Mouse (Mus musculus) macrophage (primary cell): Measurements from ENCODE around the gene Cep41. TPM values are rescaled to one million over a fixed set of nuclear protein-coding genes. Genes with fewer than 3 reads are reported as not detected.

Source experiments
- H3K27ac ChIP-seq: fragments of 350-480 bp; formaldehyde crosslinking; 2 replicates; pipeline ENCODE4 v1.9.0; 2021
- H3K36me3 ChIP-seq: fragments of 350-480 bp; formaldehyde crosslinking; 2 replicates; pipeline ENCODE4 v1.9.0; 2021; ENCODE audit errors: inconsistent target
- H3K4me3 ChIP-seq: fragments of 350-480 bp; formaldehyde crosslinking; 2 replicates; pipeline ENCODE4 v1.9.0; 2021; ENCODE audit errors: inconsistent target
- H3K79me2 ChIP-seq: fragments of 350-480 bp; formaldehyde crosslinking; 2 replicates; pipeline ENCODE4 v1.9.0; 2021; ENCODE audit errors: inconsistent target
- WGBS: methylation state at CpG from one replicate; pipeline ENCODE4 v1.1.7; 2026; ENCODE audit warnings: inconsistent platforms; ENCODE audit not compliant: missing documents; 5-methylcytosine and 5-hydroxymethylcytosine counted together
- polyA plus RNA-seq: library from polyadenylated mRNA; stranded (reverse); fragments of 250-400 nt; gene quantifications from 3 replicates; pipeline ENCODE4 v1.2.4, GENCODE M21; 2018; ENCODE audit warnings: inconsistent platforms
- total RNA-seq, 78 experiments: library from RNA; depleted of rRNA; stranded (reverse); fragments of 250-400 nt; gene quantifications; 1 replicate in 9 of 78; 2 replicates in 24 of 78; 3 replicates in 43 of 78; 4 replicates in 2 of 78; pipeline ENCODE4 v1.2.4; 2018; ENCODE audit warnings: inconsistent platforms in 56 of 78

The Cep41 gene
- 10 to 100 TPM in 3 of 26 experiments, 1 to 10 TPM in 21, under 1 TPM in 2; 0.66 to 17.4 (median 6.1) TPM for total RNA-seq (2018; cell fraction: chromatin; rRNA removed)
- 1 to 10 TPM; 2.9 to 5.6 (median 4.0) TPM for total RNA-seq (2018; cell fraction: cytosol; rRNA removed)
- total RNA-seq (2018; cell fraction: nucleus; rRNA removed), result 10 to 100 TPM in 2 of 26 experiments, 1 to 10 TPM in 24; 1.1 to 16.0 (median 3.7) TPM
- polyA plus RNA-seq, result 2.8 to 11.5 TPM (median 5.8 TPM) in 3 replicates

GRCm38 (mm10) chr6:30693350-30693991 lies at the start of gene Cep41:
Cep41 (minus strand) TSS chr6:30693749.
- 1% methylated on average over 41 of the region's 52 CpGs for WGBS
- Histone ChIP-seq H3K36me3 (no peaks in the 10 kb centered on the region), H3K27ac (peak within 1 kb of the TSS; percentile 57), H3K4me3 (peak within 1 kb of the TSS; percentile 39), H3K79me2 (no peaks in the 10 kb centered on the region)

GRCm38 (mm10) chr6:30739177-30739747 lies 45.7 kb upstream of the Cep41 start:
- no peak overlapping the region for H3K4me3 ChIP-seq
- 54% methylated on average over 10 of the region's 10 CpGs for WGBS
- H3K79me2 ChIP-seq, result no peaks in the 10 kb centered on the region
- no peak overlapping the region for H3K27ac ChIP-seq
- peaks cover 8% of the 10 kb centered on the region; the same call in 1 of the 2 replicates for H3K36me3 ChIP-seq

GRCm38 (mm10) chr6:30738464-30739006 lies 45.0 kb upstream of the Cep41 start:
- Histone ChIP-seq H3K36me3 (peaks cover 1% of the 10 kb centered on the region; the same call in 1 of the 2 replicates), H3K79me2 (no peaks in the 10 kb centered on the region), H3K27ac (no peak overlapping the region), H3K4me3 (no peak overlapping the region)
- 50% methylated on average over 20 of the region's 20 CpGs for WGBS

- 35% methylated on average over 65 of the region's 66 CpGs for WGBS
- Histone ChIP-seq H3K79me2 (no peaks in the 10 kb centered on the region), H3K27ac (no peak overlapping the region), H3K4me3 (no peak overlapping the region), H3K36me3 (no peaks in the 10 kb centered on the region)
Observed at GRCm38 (mm10) chr6:30737548-30738463, 44.3 kb upstream of the Cep41 start.

- Histone ChIP-seq H3K4me3 (no peak overlapping the region), H3K79me2 (no peaks in the 10 kb centered on the region), H3K36me3 (no peaks in the 10 kb centered on the region), H3K27ac (no peak overlapping the region)
- 49% methylated on average over 29 of the region's 29 CpGs for WGBS
Observed at GRCm38 (mm10) chr6:30736864-30737547, 43.5 kb upstream of the Cep41 start.

GRCm38 (mm10) chr6:30736372-30736762 lies 42.8 kb upstream of the Cep41 start:
- Histone ChIP-seq H3K27ac (no peak overlapping the region), H3K79me2 (no peaks in the 10 kb centered on the region), H3K4me3 (no peak overlapping the region), H3K36me3 (no peaks in the 10 kb centered on the region)
- 45% methylated on average over 13 of the region's 13 CpGs for WGBS

GRCm38 (mm10) chr6:30735728-30736371 lies 42.3 kb upstream of the Cep41 start:
- H3K27ac ChIP-seq, result no peak overlapping the region
- WGBS, result 60% methylated on average over 14 of the region's 15 CpGs
- no peaks in the 10 kb centered on the region for H3K79me2 ChIP-seq
- H3K36me3 ChIP-seq, result no peaks in the 10 kb centered on the region
- no peak overlapping the region for H3K4me3 ChIP-seq

- WGBS, result 45% methylated on average over 22 of the region's 22 CpGs
- Histone ChIP-seq H3K27ac (no peak overlapping the region), H3K4me3 (no peak overlapping the region)
Observed at GRCm38 (mm10) chr6:30734988-30735727, 41.6 kb upstream of the Cep41 start.

GRCm38 (mm10) chr6:30734465-30734864 lies 40.9 kb upstream of the Cep41 start:
- no peaks in the 10 kb centered on the region for H3K36me3 ChIP-seq
- no peaks in the 10 kb centered on the region for H3K79me2 ChIP-seq
- 63% methylated on average over 6 of the region's 6 CpGs for WGBS
- H3K27ac ChIP-seq, result no peak overlapping the region
- H3K4me3 ChIP-seq, result no peak overlapping the region

More at GRCm38 (mm10) chr6:30734988-30735727, 41.6 kb upstream of the Cep41 start:
- no peaks in the 10 kb centered on the region for H3K79me2 ChIP-seq
- no peaks in the 10 kb centered on the region for H3K36me3 ChIP-seq

- 79% methylated on average over 17 of the region's 18 CpGs for WGBS
- Histone ChIP-seq H3K79me2 (no peaks in the 10 kb centered on the region), H3K27ac (no peak overlapping the region)
Observed at GRCm38 (mm10) chr6:30732571-30733130, 39.1 kb upstream of the Cep41 start.

GRCm38 (mm10) chr6:30730301-30730971 lies 36.9 kb upstream of the Cep41 start:
- no peaks in the 10 kb centered on the region for H3K36me3 ChIP-seq
- WGBS, result 87% methylated on average over 12 of the region's 12 CpGs
- H3K27ac ChIP-seq, result no peak overlapping the region
- H3K4me3 ChIP-seq, result no peak overlapping the region
- no peaks in the 10 kb centered on the region for H3K79me2 ChIP-seq

More at GRCm38 (mm10) chr6:30732571-30733130, 39.1 kb upstream of the Cep41 start:
- H3K36me3 ChIP-seq, result no peaks in the 10 kb centered on the region
- H3K4me3 ChIP-seq, result no peak overlapping the region

- 92% methylated on average over 7 of the region's 7 CpGs for WGBS
- Histone ChIP-seq H3K4me3 (no peak within 1 kb of the TSS), H3K27ac (no peak within 1 kb of the TSS), H3K36me3 (no peaks in the 10 kb centered on the region), H3K79me2 (no peaks in the 10 kb centered on the region)
Observed at GRCm38 (mm10) chr6:30723331-30723730, 29.8 kb upstream of the Cep41 start, which contains the start of gene Mest. Mest (plus strand) TSS chr6:30723547.
